Mouse (Mus musculus) 3T3-L1 (cell line): Measurements from ENCODE around the gene Cenpl.

ENCODE experiments used
- DNase-seq: peaks from one replicate; pipeline ENCODE4 v3.0.0-alpha.2; 2015; ENCODE audit warnings: low read depth, low spot score

Cenpl gene

GRCm38 (mm10) chr1:161041261-161042020 lies 29.1 kb upstream of the Cenpl start:
- peak; percentile 5 for DNase-seq

GRCm38 (mm10) chr1:161046972-161047371 lies 23.5 kb upstream of the Cenpl start:
- DNase-seq: no peak

GRCm38 (mm10) chr1:161057164-161057563 lies 13.3 kb upstream of the Cenpl start:
- no peak for DNase-seq

GRCm38 (mm10) chr1:161063351-161063750 lies 7.2 kb upstream of the Cenpl start:
- no peak for DNase-seq

GRCm38 (mm10) chr1:161071272-161071620 lies 733 bp downstream of the Cenpl start:
- no peak for DNase-seq

- no peak for DNase-seq
Measured at GRCm38 (mm10) chr1:161076238-161076637, 5.7 kb downstream of the Cenpl start.

GRCm38 (mm10) chr1:161077243-161077642 lies 6.7 kb downstream of the Cenpl start:
- no peak for DNase-seq

GRCm38 (mm10) chr1:161099721-161100405 lies 29.4 kb downstream of the Cenpl start:
- no peak for DNase-seq

GRCm38 (mm10) chr1:161103842-161104241 lies 33.3 kb downstream of the Cenpl start:
- no peak for DNase-seq

- no peak for DNase-seq
Measured at GRCm38 (mm10) chr1:161109216-161109615, 38.7 kb downstream of the Cenpl start.

GRCm38 (mm10) chr1:161114591-161114990 lies 44.1 kb downstream of the Cenpl start:
- no peak for DNase-seq

GRCm38 (mm10) chr1:161122661-161123418 lies 52.3 kb downstream of the Cenpl start:
- no peak for DNase-seq

GRCm38 (mm10) chr1:161126461-161126860 lies 55.9 kb downstream of the Cenpl start:
- DNase-seq: no peak

- peak; percentile 97 for DNase-seq
Measured at GRCm38 (mm10) chr1:161130726-161131664, 60.5 kb downstream of the Cenpl start, which contains the start of gene Klhl20. TSS of gene Klhl20 (minus strand) at chr1:161131511.
